Mouse (Mus musculus): ENCODE results near the gene Gm38394. TPM values are rescaled to one million over a fixed set of nuclear protein-coding genes. Genes with fewer than 3 reads are reported as not detected.

Gm38394 gene
- 33.1 TPM for polyA plus RNA-seq (2014; fragmentation: Illumina TruSeq; extraction: RNeasy Lipid Tissue Mini Kit (QIAGEN cat#74804))

GRCm38 (mm10) chr1:133661203-133661933, at the start of gene Gm38394:
TSS of gene Gm38394 (minus strand) at chr1:133661318.

DNA sequence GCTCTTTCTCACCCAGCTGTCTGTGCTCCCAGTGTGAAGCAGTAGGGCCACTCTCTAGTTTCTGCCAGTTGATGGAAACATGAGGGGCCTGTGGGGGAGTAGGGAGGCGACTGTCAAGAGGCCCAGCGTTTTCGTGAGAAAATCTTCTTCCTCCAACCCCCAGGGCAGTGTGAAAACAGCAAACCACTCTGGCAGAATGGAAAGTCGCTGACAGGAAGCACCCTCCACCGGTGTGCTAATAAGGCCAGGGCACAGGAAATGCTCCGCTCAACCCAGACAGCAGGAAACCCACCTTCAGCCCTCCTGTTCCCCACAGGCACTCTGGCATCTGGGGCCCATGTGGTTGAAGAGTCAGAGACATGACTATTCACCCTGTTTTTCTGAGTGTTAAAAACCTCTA, 28.8 kb upstream of the Gm38394 start, which contains the start of gene Lax1:
TSS of gene Lax1 (minus strand) at position 212 of the 400 bp plus-strand sequence.

GRCm38 (mm10) chr1:133660466-133661202, 484 bp downstream of the Gm38394 start, which contains the start of gene Zbed6:
TSS of gene Zbed6 (minus strand) at chr1:133660885.

DNA sequence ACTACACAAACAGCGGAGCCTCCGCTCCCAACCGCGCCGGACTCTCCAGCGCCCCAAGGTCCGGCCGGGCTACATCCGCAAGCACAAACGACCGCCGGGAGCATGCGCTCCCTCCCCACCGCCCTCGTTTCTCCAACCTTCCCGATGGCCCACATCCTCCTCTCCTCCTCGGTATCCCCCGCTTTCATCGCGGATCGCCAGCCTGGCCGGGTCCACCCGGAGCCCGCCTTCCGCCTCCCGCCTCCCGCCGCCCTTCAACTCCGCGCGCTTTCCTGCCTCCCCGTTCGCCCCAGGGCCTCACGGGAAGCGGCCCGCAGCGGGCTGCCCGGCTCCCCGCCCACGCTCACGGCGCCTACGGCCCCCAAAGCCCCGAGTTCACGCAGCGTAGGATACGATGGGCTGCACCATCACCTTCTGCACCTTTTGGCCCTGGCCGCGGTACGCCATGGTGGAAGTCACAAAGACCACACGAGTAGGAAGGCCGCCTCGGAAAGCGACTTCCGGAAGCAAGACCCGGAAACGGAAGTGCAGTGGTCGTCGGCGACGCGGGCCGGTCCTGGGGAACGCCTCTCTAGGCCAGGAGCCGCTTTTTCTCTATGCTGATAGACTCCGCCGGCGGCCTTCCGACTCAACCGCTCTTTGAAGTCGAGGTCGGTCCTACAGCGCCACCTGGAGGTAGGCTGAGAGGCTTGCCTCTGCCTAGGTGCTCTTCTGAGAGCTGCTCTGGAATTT, 51.2 kb downstream of the Gm38394 start, which contains the start of gene Snrpe:
TSS of gene Snrpe (minus strand) at position 521 of the 732 bp plus-strand sequence.

Other genes starting within 250 kb of the Gm38394 start
- gene Sox13, start 236.9 kb downstream of the Gm38394 start, polyA plus RNA-seq (2014; fragmentation: Illumina TruSeq; extraction: RNeasy Lipid Tissue Mini Kit (QIAGEN cat#74804)), result 1.4 TPM
- gene Snrpe, start 51.0 kb downstream of the Gm38394 start, polyA plus RNA-seq (2014; fragmentation: Illumina TruSeq; extraction: RNeasy Lipid Tissue Mini Kit (QIAGEN cat#74804)), result 765 TPM
- gene Zbed6, start 433 bp downstream of the Gm38394 start, polyA plus RNA-seq (2014; fragmentation: Illumina TruSeq; extraction: RNeasy Lipid Tissue Mini Kit (QIAGEN cat#74804)), result 48.3 TPM
- 0.26 TPM for gene Lax1, start 28.8 kb upstream of the Gm38394 start, polyA plus RNA-seq (2014; fragmentation: Illumina TruSeq; extraction: RNeasy Lipid Tissue Mini Kit (QIAGEN cat#74804))
- gene Atp2b4, start 139.7 kb upstream of the Gm38394 start, polyA plus RNA-seq (2014; fragmentation: Illumina TruSeq; extraction: RNeasy Lipid Tissue Mini Kit (QIAGEN cat#74804)), result 60.2 TPM
- 2.1 TPM for gene Optc, start 246.7 kb upstream of the Gm38394 start, polyA plus RNA-seq (2014; fragmentation: Illumina TruSeq; extraction: RNeasy Lipid Tissue Mini Kit (QIAGEN cat#74804))

Data from ovary, adult 10 weeks (tissue).